8 mouse cellular contexts compared by ENCODE assay signal in the genomic region with DNA sequence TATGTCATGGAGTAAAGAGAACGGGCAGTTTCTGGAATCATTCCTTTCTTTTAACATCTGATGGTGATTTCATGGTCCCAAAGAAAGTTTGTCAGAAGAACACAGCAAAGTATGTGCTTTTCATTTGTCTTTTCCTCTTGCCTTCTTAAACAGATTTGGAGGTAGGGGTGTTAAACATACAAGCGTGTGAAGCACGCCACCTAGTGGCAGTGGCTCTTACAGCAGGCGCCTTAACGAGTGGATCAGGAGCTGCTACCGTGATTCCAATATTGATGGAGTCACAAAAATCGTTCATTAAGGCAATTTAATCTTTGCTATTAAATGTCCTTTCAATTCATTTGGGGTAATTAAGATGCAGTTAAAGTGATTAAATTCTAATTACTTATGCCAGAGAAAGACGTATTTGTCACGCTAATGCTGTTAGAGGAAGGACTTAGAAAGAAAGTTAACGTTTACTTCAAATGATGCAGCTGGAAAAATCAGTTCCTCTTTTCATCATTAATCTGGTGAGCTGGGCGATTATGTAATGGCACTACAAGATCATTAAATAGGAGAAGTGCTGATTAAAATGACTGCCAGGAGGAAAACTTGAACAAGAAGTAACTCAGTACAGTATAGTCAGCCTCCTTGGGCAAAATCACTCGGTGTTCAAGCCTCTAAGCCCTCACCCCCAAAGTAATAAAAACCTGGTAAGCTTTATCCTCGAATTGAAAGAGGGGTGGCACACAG. TPM values are rescaled to one million over a fixed set of nuclear protein-coding genes. Genes with fewer than 3 reads are reported as not detected.
DNase-seq lines count a peak whose midpoint lies in the region; ATAC-seq and TF ChIP-seq lines count a peak whose summit lies in the region.

No protein-coding gene starts in this region.

- ATAC-seq in forebrain, embryonic 11.5 days (replicated peaks; ENCODE audit: low FRiP score), result no peak
- ATAC-seq in forebrain, embryonic 12.5 days (ENCODE audit: low FRiP score), result no peak
- ATAC-seq in forebrain, embryonic 15.5 days (replicated peaks), result 0 out of 2 replicates have a peak, but pooled peaks have one; percentile 41
- no peak for ATAC-seq in stomach, postnatal 0 days (ENCODE audit: low FRiP score, low TSS enrichment)

- TF ChIP-seq EP300 in stomach, postnatal 0 days (optimal IDR thresholded peaks at IDR 0.05), result no peak

- H3K9me3 ChIP-seq in forebrain, embryonic 11.5 days (ENCODE audit: control insufficient read depth, low read length), result no peaks in the 10 kb centered on the region
- H3K9me3 ChIP-seq in forebrain, embryonic 12.5 days, result no peaks in the 10 kb centered on the region
- H3K9me3 ChIP-seq in forebrain, embryonic 15.5 days, result no peaks in the 10 kb centered on the region
- no peaks in the 10 kb centered on the region for H3K9me3 ChIP-seq in stomach, postnatal 0 days (ENCODE audit: control insufficient read depth, low read length)

- H3K36me3 ChIP-seq in forebrain, embryonic 11.5 days (ENCODE audit: control insufficient read depth, insufficient read depth, low read length), result no peaks in the 10 kb centered on the region
- no peaks in the 10 kb centered on the region for H3K36me3 ChIP-seq in forebrain, embryonic 12.5 days (replicated peaks)
- no peaks in the 10 kb centered on the region for H3K36me3 ChIP-seq in forebrain, embryonic 15.5 days
- H3K36me3 ChIP-seq in stomach, postnatal 0 days (ENCODE audit: control insufficient read depth, insufficient read depth, low read length), result no peaks in the 10 kb centered on the region

- WGBS in forebrain, embryonic 11.5 days, result 22% methylated on average over 13 of the region's 13 CpGs
- 22% methylated on average over 13 of the region's 13 CpGs for WGBS in forebrain, embryonic 12.5 days
- 16% methylated on average over 13 of the region's 13 CpGs for WGBS in forebrain, embryonic 15.5 days
- WGBS in stomach, postnatal 0 days, result 17% methylated on average over 13 of the region's 13 CpGs

- H3K27ac ChIP-seq in forebrain, embryonic 11.5 days (ENCODE audit: low read depth, low read length), result no peak overlapping the region
- no peak overlapping the region for H3K27ac ChIP-seq in forebrain, embryonic 12.5 days
- no peak overlapping the region for H3K27ac ChIP-seq in forebrain, embryonic 15.5 days (replicated peaks)
- no peak overlapping the region for H3K27ac ChIP-seq in stomach, postnatal 0 days (replicated peaks)

- H3K4me3 ChIP-seq in forebrain, embryonic 11.5 days (ENCODE audit: low read depth, low read length), result no peak overlapping the region
- no peak overlapping the region for H3K4me3 ChIP-seq in forebrain, embryonic 12.5 days (replicated peaks)
- no peak overlapping the region for H3K4me3 ChIP-seq in forebrain, embryonic 15.5 days
- no peak overlapping the region for H3K4me3 ChIP-seq in stomach, postnatal 0 days (ENCODE audit: low read depth, low read length)

- no peak overlapping the region for H3K4me2 ChIP-seq in forebrain, embryonic 11.5 days (ENCODE audit: low read depth, low read length, severe bottlenecking)
- no peak overlapping the region for H3K4me2 ChIP-seq in forebrain, embryonic 12.5 days
- no peak overlapping the region for H3K4me2 ChIP-seq in forebrain, embryonic 15.5 days (replicated peaks)
- H3K4me2 ChIP-seq in stomach, postnatal 0 days (replicated peaks; ENCODE audit: low read depth), result no peak overlapping the region

- TF ChIP-seq CTCF in stomach, postnatal 0 days (IDR thresholded peaks at IDR 0.05; ENCODE audit: low read depth), result peak; percentile 94

- H3K27me3 ChIP-seq in forebrain, embryonic 11.5 days (ENCODE audit: control insufficient read depth, insufficient read depth, low read length), result peaks cover 31% of the 10 kb centered on the region
- peaks cover 63% of the 10 kb centered on the region for H3K27me3 ChIP-seq in forebrain, embryonic 12.5 days
- peaks cover 57% of the 10 kb centered on the region for H3K27me3 ChIP-seq in forebrain, embryonic 15.5 days
- peaks cover 9% of the 10 kb centered on the region; the same call in 1 of the 2 replicates for H3K27me3 ChIP-seq in stomach, postnatal 0 days (ENCODE audit: control insufficient read depth, insufficient read depth, low read length)

- no peaks in the 10 kb centered on the region; the same call in 1 of the 2 replicates for H3K4me1 ChIP-seq in forebrain, embryonic 11.5 days (replicated peaks; ENCODE audit: control insufficient read depth, insufficient read depth, low read length)
- peaks cover 17% of the 10 kb centered on the region for H3K4me1 ChIP-seq in forebrain, embryonic 12.5 days
- H3K4me1 ChIP-seq in forebrain, embryonic 15.5 days, result peaks cover 16% of the 10 kb centered on the region
- H3K4me1 ChIP-seq in stomach, postnatal 0 days (replicated peaks; ENCODE audit: control insufficient read depth, insufficient read depth), result no peaks in the 10 kb centered on the region

- peak; percentile 86 for DNase-seq in forebrain, embryonic 11.5 days (ENCODE audit: low spot score)
- DNase-seq in 3T3-L1 (ENCODE audit: low read depth, low spot score), result peak; percentile 69
- peak; percentile 58 for DNase-seq in adrenal gland, adult 2 months
- peak; percentile 86 for DNase-seq in layer of hippocampus, adult 11-12 months (ENCODE audit: low spot score)
- peak; percentile 66 for DNase-seq in lung, postnatal 10 days
- peak; percentile 72 for DNase-seq in stomach, postnatal 0 days (ENCODE audit: low spot score)

- no peak overlapping the region for H3K9ac ChIP-seq in forebrain, embryonic 11.5 days (ENCODE audit: low read length)
- no peak overlapping the region for H3K9ac ChIP-seq in forebrain, embryonic 12.5 days
- no peak overlapping the region for H3K9ac ChIP-seq in forebrain, embryonic 15.5 days (replicated peaks)
- no peak overlapping the region for H3K9ac ChIP-seq in stomach, postnatal 0 days (ENCODE audit: low read length)

RNA-seq across cellular contexts. Expression of gene Onecut1, which starts 9.4 kb away (rescaled TPM):
- polyA plus RNA-seq in forebrain, embryonic 11.5 days (2014; fragmentation: Nextera tagmentation; extraction: Ambion mirVana), result 2.5 and 2.6 TPM in 2 replicates
- polyA plus RNA-seq in forebrain, embryonic 12.5 days (2016; fragmentation: Nextera tagmentation; extraction: Ambion mirVana), result 2.7 TPM in 2 replicates
- under 1 TPM in 1 of 2 experiments, not detected in 1; 0.23 TPM for total RNA-seq in adrenal gland, adult 2 months (2021)
- 0.02 TPM in 1 of 2 replicates, not detected in the other for polyA plus RNA-seq in adrenal gland, adult 2 months (2012; rRNA removed)
- polyA plus RNA-seq in forebrain, embryonic 15.5 days (2015; fragmentation: Nextera tagmentation; extraction: Ambion mirVana), result 0.47 and 1.3 TPM in 2 replicates
- 0.08 and 0.10 TPM in 2 replicates for polyA plus RNA-seq in stomach, postnatal 0 days (2015; fragmentation: Nextera tagmentation; extraction: Ambion mirVana)
